Mouse (Mus musculus) olfactory bulb, adult 2 months (tissue): ENCODE data around the gene Myo9a.

Experiments
- CTCF ChIP-seq: fragments of 200-500 bp; IDR thresholded peaks from 2 replicates; pipeline ENCODE4 v1.5.1; 2012; ENCODE audit warnings: low read depth, mild to moderate bottlenecking, low read length, moderate library complexity; ENCODE audit not compliant: insufficient read depth
- POLR2A ChIP-seq: fragments of 200-500 bp; IDR thresholded peaks from 2 replicates; pipeline ENCODE4 v1.6.1; 2012; ENCODE audit warnings: mild to moderate bottlenecking, low read depth, low read length, moderate library complexity; ENCODE audit not compliant: insufficient read depth

DNA sequence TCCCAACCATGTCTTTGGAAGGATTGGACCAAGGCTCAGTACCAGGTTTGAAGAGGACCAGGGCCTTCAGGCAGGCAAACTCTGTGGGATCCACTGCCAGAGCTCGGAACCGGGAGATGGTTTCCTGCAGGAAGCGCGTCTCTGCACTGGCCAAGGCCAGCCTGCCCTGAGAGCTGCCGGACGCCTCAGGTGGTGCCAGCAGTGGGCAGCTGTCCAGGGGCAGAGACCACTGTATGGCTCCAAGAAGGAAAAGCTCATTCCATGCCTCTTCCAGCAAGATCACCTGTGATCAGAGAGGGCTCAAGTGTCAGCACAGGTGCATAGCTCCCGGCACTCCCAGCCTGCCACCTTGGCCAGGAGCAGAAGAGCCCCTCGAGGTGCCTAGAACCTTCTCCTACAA lies 196.6 kb downstream of the Myo9a start:
- no peak for TF ChIP-seq CTCF
- no peak for TF ChIP-seq POLR2A
